Mouse (Mus musculus): ENCODE measurements around the gene Oas1d. TPM values are rescaled to one million over a fixed set of nuclear protein-coding genes. Genes with fewer than 3 reads are reported as not detected.

Oas1d gene
- polyA plus RNA-seq, 1 experiment from 2014 or later: not detected

- H3K9ac ChIP-seq: no peak overlapping the region
- WGBS: 20% methylated on average over 5 of the region's 5 CpGs
- no peak overlapping the region for H3K4me3 ChIP-seq
- no peak for ATAC-seq (ENCODE audit: low FRiP score)
- no peak overlapping the region for H3K4me2 ChIP-seq (replicated peaks)
- no peak overlapping the region for H3K27ac ChIP-seq
- H3K36me3 ChIP-seq: no peaks in the 10 kb centered on the region
- no peaks in the 10 kb centered on the region; the same call in 1 of the 2 replicates for H3K4me1 ChIP-seq
- H3K27me3 ChIP-seq: no peaks in the 10 kb centered on the region
- H3K9me3 ChIP-seq (replicated peaks): no peaks in the 10 kb centered on the region
Measured at GRCm38 (mm10) chr5:120953974-120954373, 39.6 kb downstream of the Oas1d start.

- no peaks in the 10 kb centered on the region for H3K27me3 ChIP-seq
- WGBS: 55% methylated on average over 4 of the region's 4 CpGs
- H3K4me1 ChIP-seq: no peaks in the 10 kb centered on the region
- H3K27ac ChIP-seq: no peak overlapping the region
- no peaks in the 10 kb centered on the region for H3K36me3 ChIP-seq
- no peak overlapping the region for H3K9ac ChIP-seq
- ATAC-seq (ENCODE audit: low FRiP score): no peak
- no peak overlapping the region for H3K4me3 ChIP-seq
- no peaks in the 10 kb centered on the region; the same call in 1 of the 2 replicates for H3K9me3 ChIP-seq (replicated peaks)
- no peak overlapping the region for H3K4me2 ChIP-seq (replicated peaks)
Measured at GRCm38 (mm10) chr5:120961004-120961403, 46.7 kb downstream of the Oas1d start.

GRCm38 (mm10) chr5:120966156-120966555 is 51.8 kb downstream of the Oas1d start:
- no peak overlapping the region for H3K4me2 ChIP-seq (replicated peaks)
- 86% methylated on average over 4 of the region's 4 CpGs for WGBS
- H3K27ac ChIP-seq: no peak overlapping the region
- no peaks in the 10 kb centered on the region for H3K27me3 ChIP-seq
- no peaks in the 10 kb centered on the region for H3K36me3 ChIP-seq
- ATAC-seq (ENCODE audit: low FRiP score): no peak
- H3K4me3 ChIP-seq: no peak overlapping the region
- H3K4me1 ChIP-seq: no peaks in the 10 kb centered on the region
- no peaks in the 10 kb centered on the region; the same call in 1 of the 2 replicates for H3K9me3 ChIP-seq (replicated peaks)
- H3K9ac ChIP-seq: no peak overlapping the region

- no peaks in the 10 kb centered on the region for H3K27me3 ChIP-seq
- WGBS: 91% methylated on average over 8 of the region's 8 CpGs
- H3K36me3 ChIP-seq: no peaks in the 10 kb centered on the region
- no peak for ATAC-seq (ENCODE audit: low FRiP score)
- no peak overlapping the region for H3K27ac ChIP-seq
- H3K4me2 ChIP-seq (replicated peaks): no peak overlapping the region
- no peaks in the 10 kb centered on the region for H3K4me1 ChIP-seq
- no peak overlapping the region for H3K4me3 ChIP-seq
- H3K9me3 ChIP-seq (replicated peaks): no peaks in the 10 kb centered on the region; the same call in 1 of the 2 replicates
- H3K9ac ChIP-seq: no peak overlapping the region
Measured at GRCm38 (mm10) chr5:120966894-120967293, 52.6 kb downstream of the Oas1d start.

- ATAC-seq (ENCODE audit: low FRiP score): no peak
- no peak overlapping the region for H3K4me2 ChIP-seq (replicated peaks)
- H3K4me1 ChIP-seq: no peaks in the 10 kb centered on the region
- H3K36me3 ChIP-seq: no peaks in the 10 kb centered on the region
- H3K4me3 ChIP-seq: no peak overlapping the region
- 66% methylated on average over 13 of the region's 13 CpGs for WGBS
- H3K9ac ChIP-seq: no peak overlapping the region
- H3K27me3 ChIP-seq: no peaks in the 10 kb centered on the region
- no peaks in the 10 kb centered on the region for H3K9me3 ChIP-seq (replicated peaks)
- no peak overlapping the region for H3K27ac ChIP-seq
Measured at GRCm38 (mm10) chr5:120967355-120968133, 53.2 kb downstream of the Oas1d start.

GRCm38 (mm10) chr5:120968134-120968532 is 53.8 kb downstream of the Oas1d start:
- Histone ChIP-seq H3K4me1 (no peaks in the 10 kb centered on the region), H3K36me3 (no peaks in the 10 kb centered on the region), H3K27ac (no peak overlapping the region), H3K9me3 (replicated peaks) (no peaks in the 10 kb centered on the region), H3K4me2 (replicated peaks) (no peak overlapping the region), H3K9ac (no peak overlapping the region), H3K27me3 (no peaks in the 10 kb centered on the region), H3K4me3 (no peak overlapping the region)
- ATAC-seq (ENCODE audit: low FRiP score): no peak
- WGBS: 56% methylated on average over 4 of the region's 4 CpGs

GRCm38 (mm10) chr5:120968799-120969198 is 54.5 kb downstream of the Oas1d start:
- 84% methylated on average over 8 of the region's 8 CpGs for WGBS
- Histone ChIP-seq H3K4me2 (replicated peaks) (no peak overlapping the region), H3K9me3 (replicated peaks) (no peaks in the 10 kb centered on the region), H3K4me3 (no peak overlapping the region), H3K9ac (no peak overlapping the region), H3K36me3 (no peaks in the 10 kb centered on the region), H3K4me1 (no peaks in the 10 kb centered on the region), H3K27ac (no peak overlapping the region), H3K27me3 (no peaks in the 10 kb centered on the region)
- no peak for ATAC-seq (ENCODE audit: low FRiP score)

- WGBS: 30% methylated on average over 4 of the region's 4 CpGs
- no peak for ATAC-seq (ENCODE audit: low FRiP score)
- no peak overlapping the region for H3K4me3 ChIP-seq
- H3K27ac ChIP-seq: no peak overlapping the region
- H3K9ac ChIP-seq: no peak overlapping the region
- no peaks in the 10 kb centered on the region for H3K4me1 ChIP-seq
- H3K27me3 ChIP-seq: no peaks in the 10 kb centered on the region
- no peak overlapping the region for H3K4me2 ChIP-seq (replicated peaks)
- no peaks in the 10 kb centered on the region for H3K36me3 ChIP-seq
- H3K9me3 ChIP-seq (replicated peaks): no peaks in the 10 kb centered on the region
Measured at GRCm38 (mm10) chr5:120969703-120970102, 55.4 kb downstream of the Oas1d start.

Other genes starting within 250 kb of the Oas1d start
- gene Dtx1, start 202.6 kb upstream of the Oas1d start, polyA plus RNA-seq (2016; fragmentation: Nextera tagmentation; extraction: Ambion mirVana): 23.0 and 25.6 TPM in 2 replicates
- gene Oas2, start 164.7 kb upstream of the Oas1d start, polyA plus RNA-seq (2016; fragmentation: Nextera tagmentation; extraction: Ambion mirVana): 0.30 TPM in 1 of 2 replicates, not detected in the other
- gene Oas3, start 136.9 kb upstream of the Oas1d start, polyA plus RNA-seq (2016; fragmentation: Nextera tagmentation; extraction: Ambion mirVana): 0.22 and 0.23 TPM in 2 replicates
- gene Oas1e, start 119.0 kb upstream of the Oas1d start, polyA plus RNA-seq (2016; fragmentation: Nextera tagmentation; extraction: Ambion mirVana): 0.26 and 0.36 TPM in 2 replicates
- gene Oas1c, start 102.0 kb upstream of the Oas1d start, polyA plus RNA-seq (2016; fragmentation: Nextera tagmentation; extraction: Ambion mirVana): 0.42 and 0.62 TPM in 2 replicates
- gene Oas1f, start 67.2 kb upstream of the Oas1d start, polyA plus RNA-seq (2016; fragmentation: Nextera tagmentation; extraction: Ambion mirVana): not detected in 2 replicates
- gene Oas1h, start 53.1 kb upstream of the Oas1d start, polyA plus RNA-seq (2016; fragmentation: Nextera tagmentation; extraction: Ambion mirVana): not detected in 2 replicates
- not detected in 2 replicates for gene Oas1g, start 26.9 kb upstream of the Oas1d start, polyA plus RNA-seq (2016; fragmentation: Nextera tagmentation; extraction: Ambion mirVana)
- 0.96 and 1.2 TPM in 2 replicates for gene Oas1a, start 7.0 kb upstream of the Oas1d start, polyA plus RNA-seq (2016; fragmentation: Nextera tagmentation; extraction: Ambion mirVana)
- gene Rph3a, start 95.6 kb downstream of the Oas1d start, polyA plus RNA-seq (2016; fragmentation: Nextera tagmentation; extraction: Ambion mirVana): 6.7 and 8.8 TPM in 2 replicates

Data from hindbrain, embryonic 12.5 days (tissue).